Mouse (Mus musculus): ENCODE data around the gene Usp15. TPM values are rescaled to one million over a fixed set of nuclear protein-coding genes. Genes with fewer than 3 reads are reported as not detected.

Usp15 gene
- polyA plus RNA-seq, 2 experiments, result 42.7 to 73.0 TPM

- no peak for TF ChIP-seq POLR2A (IDR thresholded peaks at IDR 0.05; ENCODE audit: borderline replicate concordance, extremely low read depth, insufficient read depth, insufficient read length)
- Histone ChIP-seq H3K9me3 (ENCODE audit: control insufficient read depth, low read length) (no peaks in the 10 kb centered on the region), H3K36me3 (ENCODE audit: control insufficient read depth, insufficient read depth, low read length) (peaks cover 4% of the 10 kb centered on the region; the same call in 1 of the 2 replicates), H3K4me1 (ENCODE audit: control insufficient read depth, insufficient read depth, low read length) (no peaks in the 10 kb centered on the region), H3K4me2 (replicated peaks; ENCODE audit: low read depth, low read length, severe bottlenecking) (no peak overlapping the region), H3K4me3 (replicated peaks; ENCODE audit: low read length) (no peak overlapping the region), H3K27ac (replicated peaks; ENCODE audit: low read depth, low read length) (no peak overlapping the region), H3K9ac (ENCODE audit: low read depth, low read length, severe bottlenecking) (no peak overlapping the region), H3K27me3 (ENCODE audit: control insufficient read depth, insufficient read depth, low read length) (no peaks in the 10 kb centered on the region)
- DNase-seq (ENCODE audit: low spot score) (no peak), ATAC-seq (ENCODE audit: low FRiP score, low read depth) (no peak)
- 92% methylated on average over 2 of the region's 2 CpGs for WGBS
Observed at GRCm38 (mm10) chr10:123063021-123063420, 133.8 kb downstream of the Usp15 start.

DNA sequence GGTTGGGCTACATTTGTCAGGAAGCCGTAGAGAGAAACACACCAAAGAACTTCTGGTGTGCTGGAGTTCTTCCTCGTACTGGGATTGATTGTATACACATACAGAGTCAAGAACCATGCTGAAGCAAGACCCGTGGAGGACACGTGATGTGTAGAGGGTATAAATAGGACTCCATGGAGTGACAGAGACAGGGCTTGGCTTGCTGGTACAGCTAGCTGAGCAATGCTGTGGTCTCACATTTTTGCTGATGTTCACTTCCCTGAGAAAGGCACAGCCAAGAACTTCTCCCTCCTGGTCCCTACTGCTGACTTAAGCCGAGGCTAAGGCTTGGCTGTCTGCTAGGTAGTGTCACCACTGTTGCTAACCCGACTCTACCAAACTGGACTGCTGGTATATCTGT is 136.0 kb downstream of the Usp15 start:
- Histone ChIP-seq H3K27ac (replicated peaks; ENCODE audit: low read depth, low read length) (no peak overlapping the region), H3K9ac (ENCODE audit: low read depth, low read length, severe bottlenecking) (no peak overlapping the region), H3K36me3 (ENCODE audit: control insufficient read depth, insufficient read depth, low read length) (peaks cover 8% of the 10 kb centered on the region; the same call in 1 of the 2 replicates), H3K4me2 (replicated peaks; ENCODE audit: low read depth, low read length, severe bottlenecking) (no peak overlapping the region), H3K4me1 (ENCODE audit: control insufficient read depth, insufficient read depth, low read length) (no peaks in the 10 kb centered on the region), H3K4me3 (replicated peaks; ENCODE audit: low read length) (no peak overlapping the region), H3K9me3 (ENCODE audit: control insufficient read depth, low read length) (no peaks in the 10 kb centered on the region), H3K27me3 (ENCODE audit: control insufficient read depth, insufficient read depth, low read length) (no peaks in the 10 kb centered on the region)
- ATAC-seq (ENCODE audit: low FRiP score, low read depth) (no peak), DNase-seq (ENCODE audit: low spot score) (no peak)
- no peak for TF ChIP-seq POLR2A (IDR thresholded peaks at IDR 0.05; ENCODE audit: borderline replicate concordance, extremely low read depth, insufficient read depth, insufficient read length)
- WGBS, result 90% methylated on average over 6 of the region's 6 CpGs

- no peak for TF ChIP-seq POLR2A (IDR thresholded peaks at IDR 0.05; ENCODE audit: borderline replicate concordance, extremely low read depth, insufficient read depth, insufficient read length)
- 90% methylated on average over 1 of the region's 1 CpGs for WGBS
- no peak for ATAC-seq (ENCODE audit: low FRiP score, low read depth)
- H3K9ac ChIP-seq (ENCODE audit: low read depth, low read length, severe bottlenecking), result no peak overlapping the region
- DNase-seq (ENCODE audit: low spot score), result no peak
- no peaks in the 10 kb centered on the region for H3K9me3 ChIP-seq (ENCODE audit: control insufficient read depth, low read length)
- H3K4me3 ChIP-seq (replicated peaks; ENCODE audit: low read length), result no peak overlapping the region
- H3K36me3 ChIP-seq (ENCODE audit: control insufficient read depth, insufficient read depth, low read length), result peaks cover 10% of the 10 kb centered on the region; the same call in 1 of the 2 replicates
- no peak overlapping the region for H3K27ac ChIP-seq (replicated peaks; ENCODE audit: low read depth, low read length)
- no peaks in the 10 kb centered on the region for H3K27me3 ChIP-seq (ENCODE audit: control insufficient read depth, insufficient read depth, low read length)
- H3K4me1 ChIP-seq (ENCODE audit: control insufficient read depth, insufficient read depth, low read length), result no peaks in the 10 kb centered on the region
- no peak overlapping the region for H3K4me2 ChIP-seq (replicated peaks; ENCODE audit: low read depth, low read length, severe bottlenecking)
Observed at GRCm38 (mm10) chr10:123057082-123057481, 139.7 kb downstream of the Usp15 start.

GRCm38 (mm10) chr10:123056463-123056862 is 140.3 kb downstream of the Usp15 start:
- DNase-seq (ENCODE audit: low spot score), result no peak
- H3K27me3 ChIP-seq (ENCODE audit: control insufficient read depth, insufficient read depth, low read length), result no peaks in the 10 kb centered on the region
- no peak overlapping the region for H3K27ac ChIP-seq (replicated peaks; ENCODE audit: low read depth, low read length)
- no peak for ATAC-seq (ENCODE audit: low FRiP score, low read depth)
- no peaks in the 10 kb centered on the region for H3K4me1 ChIP-seq (ENCODE audit: control insufficient read depth, insufficient read depth, low read length)
- H3K9me3 ChIP-seq (ENCODE audit: control insufficient read depth, low read length), result no peaks in the 10 kb centered on the region
- H3K4me2 ChIP-seq (replicated peaks; ENCODE audit: low read depth, low read length, severe bottlenecking), result no peak overlapping the region
- no peak overlapping the region for H3K4me3 ChIP-seq (replicated peaks; ENCODE audit: low read length)
- TF ChIP-seq POLR2A (IDR thresholded peaks at IDR 0.05; ENCODE audit: borderline replicate concordance, extremely low read depth, insufficient read depth, insufficient read length), result no peak
- H3K36me3 ChIP-seq (ENCODE audit: control insufficient read depth, insufficient read depth, low read length), result peaks cover 12% of the 10 kb centered on the region; the same call in 1 of the 2 replicates
- H3K9ac ChIP-seq (ENCODE audit: low read depth, low read length, severe bottlenecking), result no peak overlapping the region
- 81% methylated on average over 10 of the region's 10 CpGs for WGBS

DNA sequence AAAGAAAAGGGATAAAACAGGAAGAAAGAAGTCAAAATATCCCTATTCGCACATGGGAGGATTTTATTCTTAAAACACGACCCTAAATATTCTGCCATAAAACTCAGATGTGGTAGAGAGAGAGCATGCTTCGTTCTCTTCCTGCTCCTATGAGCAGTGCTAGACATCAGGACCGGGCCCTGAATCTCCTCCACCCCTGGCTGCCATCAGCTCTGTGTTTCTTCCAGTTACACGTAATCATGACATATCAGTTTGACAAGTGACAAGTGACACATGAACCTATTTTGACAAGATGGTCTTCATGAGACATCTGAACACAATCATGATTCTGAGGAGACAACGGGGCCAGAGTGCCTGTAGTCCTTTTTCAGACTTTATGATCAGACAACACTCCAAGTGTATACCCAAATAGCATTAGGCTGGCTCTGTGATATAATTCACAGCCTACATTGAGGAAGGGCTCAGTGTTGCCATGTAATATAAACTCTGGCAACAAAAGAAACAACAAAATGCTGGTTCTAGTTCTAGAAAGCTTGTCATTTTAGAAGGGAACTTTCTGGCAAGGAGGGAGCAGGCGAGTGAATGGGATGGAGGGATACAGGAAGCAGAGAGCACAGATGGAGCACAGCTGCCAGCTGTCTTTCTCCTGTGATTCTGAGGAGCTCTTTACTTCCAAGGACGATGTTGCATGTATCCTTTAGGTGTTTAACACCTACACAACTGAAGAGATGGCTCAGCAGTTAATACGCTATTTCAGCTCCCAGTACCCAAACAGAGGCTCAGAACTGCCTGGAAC is 141.4 kb downstream of the Usp15 start:
- Histone ChIP-seq H3K9me3 (ENCODE audit: control insufficient read depth, low read length) (no peaks in the 10 kb centered on the region), H3K9ac (ENCODE audit: low read depth, low read length, severe bottlenecking) (no peak overlapping the region), H3K4me2 (replicated peaks; ENCODE audit: low read depth, low read length, severe bottlenecking) (no peak overlapping the region), H3K27me3 (ENCODE audit: control insufficient read depth, insufficient read depth, low read length) (no peaks in the 10 kb centered on the region), H3K4me1 (ENCODE audit: control insufficient read depth, insufficient read depth, low read length) (no peaks in the 10 kb centered on the region), H3K36me3 (ENCODE audit: control insufficient read depth, insufficient read depth, low read length) (peaks cover 20% of the 10 kb centered on the region), H3K4me3 (replicated peaks; ENCODE audit: low read length) (no peak overlapping the region), H3K27ac (replicated peaks; ENCODE audit: low read depth, low read length) (no peak overlapping the region)
- no peak for DNase-seq (ENCODE audit: low spot score)
- 77% methylated on average over 9 of the region's 9 CpGs for WGBS
- TF ChIP-seq POLR2A (IDR thresholded peaks at IDR 0.05; ENCODE audit: borderline replicate concordance, extremely low read depth, insufficient read depth, insufficient read length), result no peak
- no peak for ATAC-seq (ENCODE audit: low FRiP score, low read depth)

Small RNAs within 50 kb of the gene (microRNA-seq; reads per million reads assigned to microRNA genes)
- not detected for gene Gm27920

Other genes starting within 250 kb of the Usp15 start
- 83.3 and 105 TPM in 2 replicates for gene Mon2, start 120.5 kb downstream of the Usp15 start, polyA plus RNA-seq (2012; rRNA removed)
- 44.3 and 46.3 TPM in 2 replicates for gene Mon2, start 120.5 kb downstream of the Usp15 start, polyA plus RNA-seq (2014; fragmentation: Nextera tagmentation; extraction: Ambion mirVana)
- gene Fam19a2, start 67.0 kb upstream of the Usp15 start, polyA plus RNA-seq (2012; rRNA removed), result 3.0 and 4.2 TPM in 2 replicates
- 3.2 and 4.1 TPM in 2 replicates for gene Fam19a2, start 67.0 kb upstream of the Usp15 start, polyA plus RNA-seq (2014; fragmentation: Nextera tagmentation; extraction: Ambion mirVana)

Data from limb, embryonic 14.5 days (tissue).